Mouse (Mus musculus) lung, adult 2 months (tissue): ENCODE data around the gene Hist1h2ah.

Experiments used
- CTCF ChIP-seq: fragments of 200-500 bp; IDR thresholded peaks from 2 replicates; pipeline ENCODE4 v1.5.1; 2011; ENCODE audit warnings: mild to moderate bottlenecking, low read length, control low read depth; ENCODE audit not compliant: insufficient read depth
- POLR2A ChIP-seq: fragments of 200-500 bp; IDR thresholded peaks from 2 replicates; pipeline ENCODE4 v1.6.1; 2011; ENCODE audit warnings: low read depth, mild to moderate bottlenecking, control low read depth, low read length, borderline replicate concordance; ENCODE audit errors: extremely low read depth

DNA sequence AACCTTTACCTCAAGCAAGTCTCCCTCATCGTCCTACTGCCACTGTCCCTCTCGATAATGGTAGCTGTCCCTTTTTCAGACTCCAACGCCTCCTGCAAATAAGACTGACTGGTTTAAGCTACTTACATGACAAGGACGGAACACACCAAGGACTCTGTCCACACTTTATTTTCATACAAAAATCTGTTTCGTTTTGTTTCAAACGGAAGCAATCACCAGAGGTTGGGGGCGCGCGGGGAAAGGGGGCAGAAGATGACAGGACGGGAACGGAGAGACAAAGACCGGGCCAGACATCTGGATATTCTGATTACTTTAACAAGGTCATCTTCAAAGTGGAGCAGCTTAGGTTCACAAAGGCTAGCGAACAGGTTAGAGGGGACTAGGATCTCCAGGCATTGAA, 21.7 kb downstream of the Hist1h2ah start:
- no peak for TF ChIP-seq CTCF
- no peak for TF ChIP-seq POLR2A
